Mouse (Mus musculus): ENCODE results near the gene Setd3.

Gene Setd3

GRCm38 (mm10) chr12:108067811-108068375, 111.2 kb downstream of the Setd3 start:
- no peak for DNase-seq

DNA sequence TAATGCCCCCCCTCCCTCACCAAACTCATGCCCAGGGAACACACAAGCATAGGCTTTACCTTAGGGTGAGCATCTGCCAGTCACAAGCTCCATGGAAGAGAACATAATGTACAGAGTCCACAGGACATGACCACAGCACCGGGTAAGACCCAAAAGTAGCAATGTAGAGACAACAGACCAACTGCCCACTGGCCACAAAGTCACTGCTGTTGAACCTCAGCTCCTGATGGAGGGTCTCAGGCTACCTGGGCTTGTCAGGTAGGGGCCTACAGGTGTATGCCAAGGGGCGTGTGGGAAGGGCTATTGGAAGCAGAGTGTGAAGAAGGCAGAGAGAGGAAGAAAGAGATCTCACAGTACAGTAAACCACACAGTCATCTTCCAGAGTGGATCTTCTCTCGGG, 111.9 kb downstream of the Setd3 start:
- DNase-seq = no peak

DNA sequence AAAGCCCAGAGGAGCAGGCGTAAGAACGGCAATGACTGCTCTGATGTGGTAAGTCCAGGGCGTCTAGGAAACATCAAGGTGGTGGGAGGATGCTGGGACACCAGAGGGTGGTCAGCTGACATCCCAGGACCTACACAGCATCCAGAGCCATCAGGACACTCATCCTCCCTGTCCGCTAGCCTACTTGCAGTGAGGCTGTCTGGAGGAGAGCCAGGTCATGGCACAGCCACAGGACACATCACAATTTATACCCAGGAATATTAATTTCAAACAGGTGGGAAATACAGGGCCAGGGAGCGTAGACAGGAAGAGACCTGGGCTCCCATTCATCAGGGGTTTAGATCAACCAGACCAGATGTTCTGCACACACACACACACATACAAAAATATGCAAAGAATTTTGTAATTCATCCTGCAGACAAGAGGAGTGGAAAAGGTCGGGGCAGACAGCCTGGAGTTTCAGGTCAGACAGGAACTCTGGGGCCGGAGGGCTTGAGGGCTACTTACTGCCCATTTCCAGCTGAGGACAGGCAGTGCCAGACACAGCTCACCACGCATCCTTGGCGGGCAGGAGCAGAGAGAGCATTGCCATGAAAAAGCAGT, 114.6 kb downstream of the Setd3 start:
- DNase-seq = no peak

- no peak for DNase-seq
These were observed 115.1 kb downstream of the Setd3 start for GRCm38 (mm10) chr12:108063986-108064385.

DNA sequence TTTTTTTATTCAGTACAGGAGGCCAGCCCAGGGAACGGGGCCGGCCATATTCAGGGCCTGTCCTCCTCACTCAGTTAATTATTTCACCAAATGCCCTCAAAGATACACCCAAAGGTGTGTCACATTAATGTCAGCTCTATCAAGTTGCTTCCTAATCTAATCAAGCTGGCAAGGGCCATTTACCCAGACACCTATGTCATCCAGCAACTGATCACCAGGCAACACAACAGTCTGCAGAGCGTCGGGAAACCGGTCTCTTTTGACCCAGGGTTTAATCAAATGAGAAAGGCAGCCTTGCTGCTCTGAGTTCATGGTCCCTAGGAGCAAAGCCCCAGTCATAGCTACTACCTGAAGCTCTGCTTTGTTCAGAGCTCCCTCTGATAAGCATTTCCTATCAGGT, 117.0 kb downstream of the Setd3 start:
- no peak for DNase-seq

GRCm38 (mm10) chr12:108061661-108062060, 117.5 kb downstream of the Setd3 start:
- no peak for DNase-seq

All from kidney, postnatal 10 days (tissue).